Mouse (Mus musculus) left cerebral cortex, postnatal 14 days (tissue): ENCODE results near the gene Clec2e. TPM values are rescaled to one million over a fixed set of nuclear protein-coding genes. Genes with fewer than 3 reads are reported as not detected.

ENCODE experiments used
- DNase-seq, 2 experiments: peaks; one replicate each; pipeline ENCODE4 v3.0.0; 2021 to 2022; ENCODE audit warnings: low spot score in 2 of 2, mixed read lengths in 1 of 2
- intact Hi-C: fragments of 180-260 bp; cut with DNase I; formaldehyde crosslinking; loops from one replicate; pipeline ENCODE4 v1.15.1; 2025
- total RNA-seq, 2 experiments: library from RNA; stranded (reverse); gene quantifications; 2 replicates each; pipeline ENCODE4 v1.2.3; 2021

The Clec2e gene
- total RNA-seq, 2 experiments from 2014 or later, result not detected

DNA sequence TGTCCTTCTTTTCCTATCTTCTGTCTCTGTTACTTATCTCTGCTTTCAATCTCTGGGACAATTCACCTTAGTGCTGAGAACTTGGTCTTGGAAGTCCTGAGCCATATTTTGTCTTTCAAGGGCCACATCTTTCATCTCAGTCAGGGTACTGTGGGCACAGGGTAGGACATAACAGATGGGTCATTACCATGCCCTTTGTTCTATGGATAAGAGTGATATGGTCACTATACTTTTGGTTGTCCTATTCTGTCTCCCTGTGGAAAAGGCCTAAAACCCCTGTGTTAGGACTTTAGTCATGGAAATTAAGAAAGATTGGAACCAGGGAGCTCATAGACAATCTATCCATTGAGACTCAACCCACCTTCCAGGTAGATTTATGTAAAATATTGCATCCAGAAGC is 34.2 kb downstream of the Clec2e start:
- intact Hi-C loops, result loop anchor here (2.0 kb wide), 1 partner anchor 212 kb away; no protein-coding TSS in a partner anchor
- no peak for DNase-seq

- intact Hi-C loops, result loop anchor here (2.0 kb wide), 1 partner anchor 211 kb away; no protein-coding TSS in a partner anchor
- no peak for DNase-seq
Measured at GRCm38 (mm10) chr6:129065857-129066256, 34.9 kb downstream of the Clec2e start.

DNA sequence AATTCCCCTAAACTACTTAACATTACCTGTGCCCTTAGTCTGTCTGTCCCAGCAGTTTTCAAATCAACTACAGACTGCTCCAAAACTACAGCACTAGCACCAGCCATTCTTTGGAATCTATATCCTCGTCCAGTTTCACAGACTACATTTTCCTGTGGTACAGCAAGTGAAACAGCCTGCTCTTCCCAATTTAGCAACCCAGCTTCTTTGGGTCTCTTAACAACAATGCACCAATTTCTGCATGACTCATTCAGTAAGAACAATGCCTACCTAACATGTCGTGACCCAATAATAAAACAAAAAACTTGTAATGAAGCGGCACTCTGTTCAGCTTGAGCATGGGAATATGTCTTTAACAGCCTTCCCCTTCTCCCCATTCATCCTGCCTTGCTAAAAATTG is 35.3 kb downstream of the Clec2e start:
- intact Hi-C loops, result no loop called here
- DNase-seq, result no peak

- no peak for DNase-seq
- intact Hi-C loops, result no loop called here
Measured at GRCm38 (mm10) chr6:129058013-129058412, 42.7 kb downstream of the Clec2e start.

DNA sequence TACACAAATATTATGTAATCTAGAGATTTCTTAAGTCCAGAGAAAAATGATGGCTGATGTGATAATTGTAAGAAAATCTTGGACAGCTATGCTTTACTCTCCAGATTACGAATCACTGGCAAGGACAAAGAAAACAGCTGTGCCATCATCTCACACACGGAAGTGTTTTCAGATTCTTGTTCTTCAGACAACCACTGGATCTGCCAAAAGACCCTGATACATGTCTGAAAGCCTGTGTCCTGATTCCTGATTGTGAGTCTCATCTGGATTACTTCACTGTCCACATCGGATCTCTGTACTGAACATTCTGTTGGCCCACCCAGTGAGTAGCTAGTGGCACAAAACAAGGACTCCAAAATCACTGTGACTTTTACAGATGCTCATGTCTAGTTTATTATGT is 44.5 kb downstream of the Clec2e start:
- no peak for DNase-seq
- intact Hi-C loops, result no loop called here

GRCm38 (mm10) chr6:129051731-129052130 is 49.0 kb downstream of the Clec2e start:
- intact Hi-C loops, result no loop called here

DNA sequence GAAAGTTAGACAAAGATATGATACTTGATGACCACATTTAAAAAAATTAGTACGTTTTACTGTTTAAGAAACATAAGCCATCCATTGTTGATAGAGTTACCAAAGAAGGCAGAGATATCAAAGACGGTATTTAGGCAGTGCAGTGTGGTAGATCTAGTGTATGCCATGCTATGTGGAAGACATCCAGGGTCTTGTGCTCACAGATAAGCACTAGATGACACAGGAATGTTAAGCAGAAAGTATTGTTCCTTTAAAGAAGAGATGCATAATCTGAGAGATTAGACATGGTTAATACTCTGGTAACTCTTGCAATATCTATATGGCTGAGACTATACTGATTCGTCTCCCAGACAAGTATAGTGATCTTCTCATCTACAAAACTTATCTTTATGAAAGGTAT is 49.6 kb downstream of the Clec2e start:
- intact Hi-C loops, result no loop called here
- DNase-seq, result no peak

More at GRCm38 (mm10) chr6:129051731-129052130, 49.0 kb downstream of the Clec2e start:
- peak in 1 of 2 experiments; percentile 8 for DNase-seq

GRCm38 (mm10) chr6:129049596-129050251 is 51.0 kb downstream of the Clec2e start:
- DNase-seq, result no peak
- intact Hi-C loops, result no loop called here

GRCm38 (mm10) chr6:129048857-129049473 is 51.7 kb downstream of the Clec2e start:
- peak in 1 of 2 experiments; percentile 19 for DNase-seq
- intact Hi-C loops, result no loop called here

GRCm38 (mm10) chr6:129048381-129048780 is 52.3 kb downstream of the Clec2e start:
- DNase-seq, result no peak
- intact Hi-C loops, result no loop called here

DNA sequence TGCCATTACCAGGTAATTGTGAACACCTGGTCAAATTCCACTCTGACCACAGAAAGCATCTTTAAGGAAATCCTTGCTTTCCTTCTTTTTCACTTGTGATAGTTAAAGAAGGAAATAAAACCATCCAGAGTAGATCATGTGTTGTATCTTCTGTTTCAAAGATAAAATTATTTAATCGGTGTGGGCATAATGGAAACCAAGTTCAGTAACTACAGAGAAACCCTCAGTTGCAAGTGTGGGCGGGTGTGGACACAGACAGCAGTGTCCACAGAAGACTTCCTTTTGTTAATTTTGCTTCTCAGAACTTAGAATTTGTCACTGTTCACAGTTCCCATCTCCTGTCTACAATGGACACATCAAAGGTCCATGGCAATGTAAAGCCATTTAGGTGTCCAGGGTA is 55.1 kb downstream of the Clec2e start, which contains the start of gene Klrb1f:
Klrb1f (plus strand) TSS at position 301 of the 400 bp plus-strand sequence.
- intact Hi-C loops, result no loop called here
- no peak for DNase-seq

DNA sequence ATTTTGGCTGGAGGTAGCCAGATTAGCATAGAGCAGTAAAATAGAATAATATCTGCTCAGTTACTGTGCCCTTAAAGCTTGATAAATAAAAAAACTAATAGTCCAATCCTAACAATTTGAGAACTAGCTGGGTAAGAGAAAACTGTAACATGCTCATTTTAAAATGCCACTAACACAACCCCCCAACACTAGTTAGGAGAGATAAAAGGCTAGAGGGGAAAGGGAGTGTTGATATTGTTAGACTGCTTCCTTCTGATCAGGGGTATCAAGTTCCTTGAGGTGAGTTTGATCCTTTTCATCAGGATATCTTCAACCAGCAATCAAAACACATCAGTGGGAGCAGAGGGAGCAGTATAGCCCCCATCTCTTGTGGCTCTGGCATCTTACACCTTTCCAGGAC is 58.2 kb downstream of the Clec2e start:
- intact Hi-C loops, result no loop called here
- DNase-seq, result no peak

Other genes starting within 250 kb of the Clec2e start
- under 1 TPM in 1 of 2 experiments, not detected in 1; 0.15 TPM for gene Clec2i, start 213.3 kb downstream of the Clec2e start, total RNA-seq
- 1 to 10 TPM in 1 of 2 experiments, under 1 TPM in 1; 0.97 to 1.3 TPM for gene BC035044, start 209.8 kb downstream of the Clec2e start, total RNA-seq
- 1 to 10 TPM in 1 of 2 experiments, not detected in 1; 1.5 TPM for gene Clec2g, start 166.5 kb downstream of the Clec2e start, total RNA-seq
- gene Klrb1f, start 55.0 kb downstream of the Clec2e start, total RNA-seq, result not detected
- gene Clec2d, start 79.7 kb upstream of the Clec2e start, total RNA-seq, result 1 to 10 TPM; 6.1 to 8.0 TPM
- not detected for gene Cd69, start 174.5 kb upstream of the Clec2e start, total RNA-seq
- gene 4922502D21Rik, start 230.9 kb upstream of the Clec2e start, total RNA-seq, result not detected
- under 1 TPM in 1 of 2 experiments, not detected in 1; 0.25 TPM for gene Clec12a, start 241.8 kb upstream of the Clec2e start, total RNA-seq